Mouse (Mus musculus): ENCODE results near the gene Thoc7. TPM values are rescaled to one million over a fixed set of nuclear protein-coding genes. Genes with fewer than 3 reads are reported as not detected.

The Thoc7 gene
- polyA plus RNA-seq, 1 experiment: 127 TPM

- Histone ChIP-seq H3K4me1 (ENCODE audit: control insufficient read depth, insufficient read depth, insufficient read length, low read length) (no peaks in the 10 kb centered on the region), H3K27ac (replicated peaks; ENCODE audit: low read depth, low read length) (no peak overlapping the region), H3K4me3 (ENCODE audit: insufficient read depth, low read depth, low read length) (peak overlapping the region; percentile 67)
Observed at GRCm38 (mm10) chr14:13901611-13902067, 60.0 kb downstream of the Thoc7 start.

Other genes starting within 250 kb of the Thoc7 start
- not detected in 2 replicates for gene Gm281, start 47.4 kb downstream of the Thoc7 start, polyA plus RNA-seq (2012; ENCODE audit: insufficient read depth, insufficient read length, missing spikeins)
- 5.2 and 10.3 TPM in 2 replicates for gene Atxn7, start 412 bp downstream of the Thoc7 start, polyA plus RNA-seq (2012; ENCODE audit: insufficient read depth, insufficient read length, missing spikeins)
- gene Psmd6, start 159.1 kb upstream of the Thoc7 start, polyA plus RNA-seq (2012; ENCODE audit: insufficient read depth, insufficient read length, missing spikeins): 93.7 and 107 TPM in 2 replicates
- not detected in 2 replicates for gene Olfr720, start 225.0 kb upstream of the Thoc7 start, polyA plus RNA-seq (2012; ENCODE audit: insufficient read depth, insufficient read length, missing spikeins)

Data from brown adipose tissue, adult 24 weeks (tissue).